Mouse (Mus musculus): ENCODE data around the gene Stk39.

The Stk39 gene

DNA sequence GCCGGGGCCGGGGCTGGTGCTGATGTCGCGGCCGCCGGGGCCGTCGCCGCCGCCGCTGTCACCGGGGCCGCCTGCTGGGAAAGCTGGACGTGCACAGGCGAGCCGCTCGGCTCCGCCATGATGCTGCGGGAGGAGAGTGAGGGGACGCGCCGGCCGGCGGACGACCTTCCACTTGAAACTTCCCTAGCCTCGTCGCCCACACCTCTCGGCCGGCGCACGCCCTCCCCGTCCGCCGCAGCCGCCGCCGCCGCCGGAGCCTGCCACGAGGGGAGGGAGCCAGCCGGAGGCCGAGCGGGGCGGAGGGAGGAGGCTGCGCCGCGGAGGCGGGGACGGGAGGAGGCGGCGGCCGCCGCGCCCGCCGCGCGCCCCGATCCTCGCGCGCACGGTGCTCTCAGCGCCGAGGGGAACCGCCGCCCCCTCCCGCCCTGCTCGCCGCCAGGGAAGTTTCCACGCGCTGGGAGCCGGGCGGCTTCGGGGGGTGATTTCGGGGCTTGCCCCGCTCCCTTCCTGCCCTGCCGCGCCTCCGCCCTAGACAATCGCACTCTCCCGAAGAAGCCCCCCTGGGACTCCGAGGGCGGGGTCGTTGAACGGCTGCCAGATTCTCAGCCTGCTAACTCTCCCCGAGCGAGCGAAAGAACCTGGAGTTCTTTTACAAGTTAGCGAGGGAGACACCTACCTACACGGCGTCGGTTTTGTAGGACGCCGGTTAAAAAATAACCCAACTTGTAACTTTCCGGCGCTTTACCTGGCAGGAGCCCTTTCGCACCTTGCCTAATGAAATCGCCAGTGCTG is at the start of gene Stk39:
TSS of gene Stk39 (minus strand) at position 510 of the 792 bp plus-strand sequence.
- DNase-seq: peak; percentile 85 to 89

DNA sequence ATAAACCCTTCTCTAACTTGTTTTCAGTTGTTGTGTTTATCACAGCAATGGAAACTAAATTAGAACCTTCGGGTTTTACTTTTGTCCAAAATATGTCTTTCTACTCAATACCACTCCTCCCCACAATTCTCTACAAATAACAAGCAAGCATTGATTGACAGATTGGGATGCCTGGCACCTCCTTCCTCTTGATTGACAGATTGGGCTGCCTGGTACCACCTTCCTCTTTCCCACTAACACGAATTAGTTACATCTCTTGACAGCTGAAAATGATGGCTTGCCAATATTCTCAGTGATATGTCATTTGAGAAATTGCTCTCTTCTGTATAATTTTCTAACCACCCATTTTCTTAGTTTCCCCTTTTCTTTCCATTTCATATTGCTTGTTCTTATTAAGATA is 43.3 kb upstream of the Stk39 start:
- no peak for DNase-seq

DNA sequence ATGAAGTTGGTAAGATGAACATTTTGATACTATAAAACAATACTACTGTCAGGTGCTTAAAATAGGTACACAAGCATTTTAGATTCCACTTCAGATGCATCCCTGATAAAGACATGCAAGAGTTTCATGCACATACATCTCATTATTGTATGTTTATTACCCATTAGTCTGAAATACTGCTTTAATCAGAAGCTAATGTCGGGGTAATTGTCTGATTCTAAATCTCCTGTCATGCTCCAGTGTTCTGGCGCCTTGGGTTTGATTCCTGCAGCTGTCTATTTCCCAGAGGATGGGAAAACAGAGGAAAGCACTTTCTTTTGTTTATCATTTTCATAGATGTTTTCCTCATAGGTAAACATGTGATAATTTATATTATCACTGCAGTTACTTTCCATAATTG is 31.1 kb upstream of the Stk39 start:
- DNase-seq: no peak

- no peak for DNase-seq
Observed at GRCm38 (mm10) chr2:68502734-68503133, 30.7 kb upstream of the Stk39 start.

- no peak for DNase-seq
Observed at GRCm38 (mm10) chr2:68502236-68502635, 30.2 kb upstream of the Stk39 start.

GRCm38 (mm10) chr2:68486275-68486674 is 14.2 kb upstream of the Stk39 start:
- DNase-seq: no peak

GRCm38 (mm10) chr2:68485141-68485540 is 13.1 kb upstream of the Stk39 start:
- DNase-seq: no peak

DNA sequence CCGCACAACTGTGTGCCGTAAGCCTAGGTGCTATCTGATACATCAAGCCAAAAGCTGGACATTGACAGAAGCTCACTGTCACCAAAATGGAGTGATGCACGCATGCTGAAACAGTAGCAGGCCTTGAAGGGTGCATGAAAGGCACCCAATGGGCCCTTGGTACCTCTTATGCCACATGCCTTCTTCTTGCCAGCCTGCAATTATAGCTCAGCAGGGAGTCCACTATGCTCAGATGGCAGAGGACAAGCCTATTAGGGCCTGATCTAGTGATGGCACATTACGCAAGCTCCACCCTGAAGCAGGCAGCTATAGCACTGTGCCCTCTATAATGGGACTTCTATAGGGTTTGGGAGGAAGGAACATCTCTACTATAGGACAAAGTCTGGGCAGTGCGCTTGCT is 10.8 kb upstream of the Stk39 start:
- no peak for DNase-seq

DNA sequence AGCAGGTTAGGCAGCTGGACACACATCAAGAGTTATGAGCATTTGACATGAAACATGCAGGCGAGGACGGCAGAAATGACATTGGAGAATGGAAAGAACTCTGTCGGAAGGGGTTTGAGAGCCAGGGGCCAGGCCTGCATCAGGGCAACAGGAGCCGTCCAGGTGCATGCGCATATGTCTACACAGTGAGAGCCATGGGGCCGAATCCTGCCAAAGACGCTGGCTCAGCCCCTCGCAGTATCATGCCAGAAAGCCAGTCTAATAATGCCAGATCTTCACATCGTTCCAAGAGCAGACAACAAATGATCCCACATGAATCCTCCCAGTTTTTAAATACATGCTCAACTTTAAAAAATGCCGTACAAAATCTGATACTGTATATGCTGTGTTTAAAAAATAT is 7.8 kb upstream of the Stk39 start:
- no peak for DNase-seq

DNA sequence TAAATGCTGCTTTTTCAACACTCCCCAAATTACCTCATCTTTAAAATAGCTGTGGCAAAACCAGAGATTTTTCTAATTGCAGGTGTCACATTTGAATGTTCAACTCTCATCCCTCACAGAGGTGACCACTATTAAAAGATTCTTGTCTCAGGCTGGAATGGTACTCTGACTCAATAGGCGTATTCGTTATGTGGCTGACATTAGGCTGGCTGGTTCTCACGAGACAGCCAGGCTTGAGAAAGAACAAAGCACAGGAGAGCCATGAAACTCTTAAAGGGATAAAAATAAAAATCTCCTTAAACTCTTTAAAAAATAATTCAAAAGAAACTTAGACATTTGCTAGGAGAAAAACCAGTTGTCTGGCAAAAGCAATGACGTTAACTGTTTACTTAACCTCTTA is 853 bp upstream of the Stk39 start:
- no peak for DNase-seq

- no peak for DNase-seq
Observed at GRCm38 (mm10) chr2:68472551-68472910, 463 bp upstream of the Stk39 start.

DNA sequence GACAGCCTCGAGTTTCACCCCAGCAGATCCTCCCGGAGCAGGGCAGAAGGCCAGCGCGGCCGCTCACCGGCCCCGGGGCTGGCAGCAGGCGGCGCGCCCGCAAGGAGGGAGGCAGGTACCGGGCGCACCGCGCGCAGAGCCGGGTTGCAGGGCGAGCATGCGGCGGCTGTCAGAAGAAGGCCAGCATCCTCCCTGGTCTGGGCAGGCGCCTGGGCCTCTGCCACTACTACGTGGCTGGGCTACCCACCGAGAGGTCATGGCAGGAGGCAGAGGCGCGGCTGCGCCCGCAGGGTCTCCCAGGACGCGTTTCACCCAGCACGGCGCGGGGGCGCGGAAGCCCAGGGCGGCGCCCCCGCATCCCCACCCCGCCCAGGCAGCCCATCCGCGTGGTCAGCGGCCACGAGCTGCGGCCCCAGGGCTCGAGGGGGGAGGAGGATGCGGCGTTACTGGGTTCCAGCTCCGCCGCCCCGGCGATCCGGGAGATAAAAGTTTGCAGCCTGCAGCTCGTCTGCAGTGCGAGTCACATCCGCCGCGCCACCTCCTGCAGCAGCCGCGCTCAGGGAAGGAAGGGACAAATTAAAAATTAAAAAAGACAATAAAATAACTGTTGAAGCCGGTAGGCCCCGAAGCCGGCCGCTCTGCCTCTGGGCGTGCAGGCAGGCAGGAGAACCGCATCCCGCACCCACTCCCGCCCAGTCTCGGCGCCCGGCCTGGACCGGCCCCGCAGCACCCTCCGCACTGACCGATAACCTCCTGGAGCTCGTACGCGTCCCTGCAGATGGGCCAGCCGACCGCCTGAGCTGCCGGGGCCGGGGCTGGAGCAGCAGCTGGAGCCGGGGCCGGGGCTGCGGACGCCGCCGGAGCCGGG is 943 bp downstream of the Stk39 start:
- DNase-seq: peak; percentile 64 to 68

- no peak for DNase-seq
Observed at GRCm38 (mm10) chr2:68469491-68469890, 2.6 kb downstream of the Stk39 start.

- DNase-seq: peak; percentile 61 to 70
Observed at GRCm38 (mm10) chr2:68468698-68469097, 3.4 kb downstream of the Stk39 start.

- no peak for DNase-seq
Observed at GRCm38 (mm10) chr2:68468259-68468658, 3.8 kb downstream of the Stk39 start.

DNA sequence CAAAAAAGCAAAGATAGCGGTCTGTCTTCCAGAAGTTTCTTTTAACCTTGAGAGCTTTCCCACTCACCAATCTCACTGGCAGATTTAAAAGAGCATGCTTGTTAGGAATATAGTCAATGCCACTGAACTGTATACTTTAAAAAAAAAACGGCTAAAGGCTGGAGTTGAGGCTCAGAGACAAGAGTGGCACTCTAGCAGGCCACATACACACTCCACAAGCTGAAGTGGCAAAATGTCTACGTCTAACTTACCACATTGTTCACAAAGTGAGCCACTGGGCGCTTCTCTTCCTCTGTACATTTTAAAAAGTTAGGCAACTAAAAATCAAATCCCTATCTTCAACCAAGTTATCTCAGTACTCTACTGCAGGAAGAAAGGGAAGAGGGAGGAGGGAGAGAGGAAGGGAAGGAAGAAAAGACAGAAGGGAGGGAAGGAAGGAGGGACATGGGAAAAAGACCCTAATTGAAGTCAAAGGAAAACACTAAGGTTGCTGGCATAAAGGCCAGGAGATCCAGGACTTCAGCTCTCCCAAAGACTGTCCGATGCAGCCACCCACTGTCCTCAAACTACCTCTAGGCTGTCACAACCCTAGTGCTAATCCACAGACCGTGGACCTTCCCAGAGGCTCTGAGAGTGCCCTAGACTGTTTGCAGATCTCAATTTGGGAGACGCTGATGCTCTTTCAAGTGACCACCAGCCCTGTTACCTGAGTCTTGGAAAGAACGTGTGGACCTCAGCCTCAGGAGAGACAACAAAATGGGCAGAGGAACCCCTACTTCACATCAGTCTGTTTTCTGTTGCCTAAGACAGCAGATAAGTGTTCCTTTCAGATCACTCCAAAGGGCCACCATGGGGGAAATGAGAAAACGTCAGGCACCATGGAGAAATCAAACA is 4.7 kb downstream of the Stk39 start:
- no peak for DNase-seq

DNA sequence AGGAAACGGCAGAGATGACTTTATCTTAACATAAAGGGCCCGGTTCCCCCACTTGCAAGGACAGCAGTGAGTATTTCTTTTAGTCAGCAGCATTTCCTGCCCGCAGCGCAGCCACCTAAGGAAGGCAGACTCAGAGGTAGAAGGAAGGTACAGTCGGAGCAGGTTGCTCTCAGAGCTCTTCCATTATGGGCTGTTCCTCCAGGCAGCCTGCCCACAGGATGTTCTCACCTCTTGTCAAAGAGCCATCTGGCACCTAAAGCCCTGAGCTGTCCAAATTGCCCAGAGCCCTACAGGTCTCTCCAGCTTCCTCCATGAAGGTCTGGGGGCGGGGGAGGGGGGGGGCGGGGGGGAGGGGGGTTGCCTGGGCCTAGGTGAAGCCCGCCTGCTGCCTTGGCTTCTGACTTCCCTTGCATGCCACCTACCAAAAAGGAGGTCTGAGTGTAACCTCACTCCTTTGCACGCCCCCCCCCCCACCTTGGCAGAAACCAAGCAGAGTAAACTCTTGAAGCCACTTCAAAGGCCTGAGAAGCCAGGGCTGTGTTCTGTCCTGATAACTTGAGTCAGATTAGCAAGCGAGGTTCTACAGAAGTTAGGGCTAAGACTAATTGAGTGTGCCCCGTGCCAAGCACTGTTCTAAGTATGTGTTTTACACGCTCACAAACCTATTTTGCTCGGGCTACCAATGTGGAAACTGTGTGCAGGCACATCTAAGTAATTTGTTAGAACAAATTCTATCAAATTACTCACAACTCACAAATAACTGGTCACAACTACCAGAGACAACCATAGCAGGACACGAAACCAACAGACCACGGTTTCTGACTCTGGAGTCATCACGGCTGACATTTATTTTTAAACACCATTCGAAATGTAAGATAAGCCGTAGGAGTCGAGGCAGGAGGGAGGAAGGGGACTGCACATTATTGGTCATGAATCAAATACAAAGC is 5.7 kb downstream of the Stk39 start:
- DNase-seq: peak; percentile 71 to 81

DNA sequence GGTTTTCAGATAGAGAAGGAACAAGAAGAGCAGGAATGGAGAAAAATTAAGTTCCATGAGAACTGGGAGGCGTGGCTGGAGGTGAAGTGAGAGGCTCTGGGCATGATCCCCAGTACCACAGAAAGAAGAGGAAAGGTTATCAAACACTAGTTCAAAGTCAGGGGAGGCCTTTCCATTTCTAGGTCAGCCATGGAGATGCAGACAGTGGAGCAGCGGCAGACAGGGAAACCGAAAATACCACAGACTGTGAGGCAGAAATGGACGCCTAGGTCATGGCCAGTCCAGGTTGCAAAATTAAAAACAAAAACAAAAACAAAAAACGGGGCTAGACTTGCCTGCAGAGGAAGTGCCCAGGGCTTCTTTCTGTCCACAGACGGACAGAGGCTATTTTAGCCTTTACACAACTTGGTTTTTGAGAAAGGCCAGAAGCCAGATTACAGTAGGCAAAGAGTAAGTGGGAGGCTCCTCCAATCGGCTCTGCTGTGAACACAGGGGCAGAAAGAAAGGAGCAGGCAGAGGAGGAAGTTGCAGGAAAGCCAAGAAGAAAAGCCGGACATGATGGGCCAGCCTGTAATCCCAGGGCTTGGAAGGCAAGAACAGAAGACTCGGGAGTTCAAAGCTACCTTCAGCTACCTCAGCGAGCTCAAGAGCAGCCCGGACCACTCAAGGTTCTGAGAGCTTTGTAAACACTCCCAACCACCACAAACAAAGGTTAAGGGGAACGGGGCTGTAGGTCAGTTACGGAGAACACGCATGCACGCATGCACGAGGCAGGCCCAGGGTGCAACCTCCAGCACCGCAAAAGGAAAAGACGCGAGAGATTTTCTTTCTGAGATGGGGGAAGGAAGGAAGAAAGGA is 6.6 kb downstream of the Stk39 start:
- peak; percentile 40 to 51 for DNase-seq

DNA sequence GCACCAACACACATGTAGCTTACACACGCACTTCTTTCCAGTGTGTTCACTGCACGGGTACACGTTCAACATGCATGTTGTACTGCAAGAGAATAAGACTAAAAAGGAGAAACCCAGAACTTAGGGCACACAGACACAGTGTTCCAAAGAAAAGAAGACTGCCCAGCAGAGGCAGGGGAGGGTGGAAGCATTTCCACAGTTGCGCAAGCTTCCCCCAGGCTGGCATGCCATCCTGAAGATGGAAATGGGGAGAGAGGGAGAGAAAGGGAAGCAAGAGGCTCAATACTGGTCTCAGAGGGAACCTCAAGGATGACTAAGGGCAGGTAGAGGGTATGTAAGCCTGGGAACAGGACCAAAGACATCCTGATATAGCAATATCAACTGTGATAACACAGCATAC is 7.6 kb downstream of the Stk39 start:
- no peak for DNase-seq

DNA sequence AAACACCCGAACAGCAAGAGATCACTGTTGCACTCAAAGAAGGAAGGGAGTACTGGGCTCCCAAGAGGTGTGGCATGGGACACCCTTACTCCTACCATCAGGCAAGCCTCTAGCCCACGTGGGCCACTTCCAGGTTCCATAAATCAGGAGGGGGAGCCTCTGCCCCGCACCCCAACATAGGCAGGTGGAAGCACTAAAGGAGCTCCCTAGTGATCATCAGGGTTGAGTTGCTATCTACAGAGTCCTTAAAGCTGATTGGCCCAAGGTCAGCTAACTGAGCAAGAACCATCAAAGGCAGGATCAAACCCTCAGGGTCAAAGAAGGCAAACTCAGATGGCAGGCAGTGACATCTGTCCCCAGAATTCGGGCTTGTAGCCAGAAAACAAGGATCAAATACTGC is 8.3 kb downstream of the Stk39 start:
- no peak for DNase-seq

- no peak for DNase-seq
Observed at GRCm38 (mm10) chr2:68458115-68458514, 14.0 kb downstream of the Stk39 start.
